Mouse (Mus musculus) E14TG2a.4 (cell line): ENCODE measurements around the gene Gm12216.

ENCODE experiments used
- H3K27me3 ChIP-seq: 2 replicates; pipeline ENCODE4 v1.6.1; 2014; ENCODE audit warnings: low read length, control low read depth; ENCODE audit not compliant: insufficient read depth
- H3K36me3 ChIP-seq: 2 replicates; pipeline ENCODE4 v1.6.1; 2014; ENCODE audit warnings: low read length, control low read depth; ENCODE audit not compliant: insufficient read depth
- H3K4me1 ChIP-seq: replicated peaks from 2 replicates; pipeline ENCODE4 v1.6.1; 2014; ENCODE audit warnings: low read depth, low read length, control low read depth
- H3K4me3 ChIP-seq: replicated peaks from 2 replicates; pipeline ENCODE4 v1.5.1; 2014; ENCODE audit warnings: mild to moderate bottlenecking, low read length
- H3K9me3 ChIP-seq: 2 replicates; pipeline ENCODE4 v1.6.1; 2014; ENCODE audit warnings: low read length, control low read depth
- CTCF ChIP-seq: conservative IDR thresholded peaks from 2 replicates; pipeline ENCODE4 v1.5.1; 2014; ENCODE audit warnings: low read length
- NANOG ChIP-seq: IDR thresholded peaks from 2 replicates; pipeline ENCODE4 v1.6.1; 2014; ENCODE audit warnings: borderline replicate concordance, low read length, mixed read lengths
- POU5F1 ChIP-seq: IDR thresholded peaks from 2 replicates; pipeline ENCODE4 v1.6.1; 2014; ENCODE audit warnings: low read length, borderline replicate concordance

The Gm12216 gene

GRCm38 (mm10) chr11:53858058-53858760 lies 847 bp downstream of the Gm12216 start:
- Histone ChIP-seq H3K9me3 (no peaks in the 10 kb centered on the region), H3K4me1 (peaks cover 7% of the 10 kb centered on the region), H3K27me3 (peaks cover 24% of the 10 kb centered on the region), H3K36me3 (no peaks in the 10 kb centered on the region), H3K4me3 (0 out of 2 replicates have a peak overlapping the region, but pooled peaks have one; percentile 76)
- TF ChIP-seq CTCF (no peak), POU5F1 (no peak), NANOG (no peak)

- H3K4me1 ChIP-seq = peaks cover 30% of the 10 kb centered on the region
- peaks cover 18% of the 10 kb centered on the region for H3K27me3 ChIP-seq
- no peak overlapping the region for H3K4me3 ChIP-seq
- H3K36me3 ChIP-seq = no peaks in the 10 kb centered on the region
- no peaks in the 10 kb centered on the region for H3K9me3 ChIP-seq
- TF ChIP-seq POU5F1 (no peak), NANOG (no peak), CTCF (no peak)
These were observed 5.4 kb downstream of the Gm12216 start for GRCm38 (mm10) chr11:53853665-53854064.

- Histone ChIP-seq H3K27me3 (0 out of 2 replicates have a peak, but pooled peaks cover 5% of the 10 kb centered on the region), H3K9me3 (no peaks in the 10 kb centered on the region), H3K36me3 (no peaks in the 10 kb centered on the region), H3K4me3 (no peak overlapping the region), H3K4me1 (peaks cover 25% of the 10 kb centered on the region)
- TF ChIP-seq NANOG (no peak), POU5F1 (no peak), CTCF (no peak)
These were observed 7.3 kb downstream of the Gm12216 start for GRCm38 (mm10) chr11:53851795-53852194.

- H3K4me1 ChIP-seq = peaks cover 29% of the 10 kb centered on the region
These were observed 9.3 kb downstream of the Gm12216 start for GRCm38 (mm10) chr11:53849588-53850320.

GRCm38 (mm10) chr11:53845680-53846079 lies 13.4 kb downstream of the Gm12216 start:
- TF ChIP-seq NANOG (no peak), CTCF (no peak), POU5F1 (no peak)
- Histone ChIP-seq H3K9me3 (no peaks in the 10 kb centered on the region), H3K4me3 (no peak overlapping the region), H3K36me3 (no peaks in the 10 kb centered on the region), H3K27me3 (0 out of 2 replicates have a peak, but pooled peaks cover 10% of the 10 kb centered on the region), H3K4me1 (peaks cover 30% of the 10 kb centered on the region)

More at GRCm38 (mm10) chr11:53849588-53850320, 9.3 kb downstream of the Gm12216 start:
- Histone ChIP-seq H3K36me3 (no peaks in the 10 kb centered on the region), H3K27me3 (0 out of 2 replicates have a peak, but pooled peaks cover 5% of the 10 kb centered on the region), H3K9me3 (no peaks in the 10 kb centered on the region), H3K4me3 (peak overlapping the region; percentile 29; the same call in 1 of the 2 replicates)
- TF ChIP-seq CTCF = peak; percentile 55
- no peak for TF ChIP-seq POU5F1
- TF ChIP-seq NANOG = no peak

- Histone ChIP-seq H3K9me3 (no peaks in the 10 kb centered on the region), H3K4me1 (peaks cover 34% of the 10 kb centered on the region), H3K4me3 (no peak overlapping the region), H3K27me3 (0 out of 2 replicates have a peak, but pooled peaks cover 12% of the 10 kb centered on the region), H3K36me3 (no peaks in the 10 kb centered on the region)
- TF ChIP-seq CTCF (no peak), POU5F1 (no peak), NANOG (no peak)
These were observed 15.9 kb downstream of the Gm12216 start for GRCm38 (mm10) chr11:53843106-53843505.

GRCm38 (mm10) chr11:53842161-53842581 lies 16.9 kb downstream of the Gm12216 start:
- no peaks in the 10 kb centered on the region for H3K9me3 ChIP-seq
- TF ChIP-seq NANOG (no peak), CTCF (no peak), POU5F1 (no peak)
- H3K4me3 ChIP-seq = no peak overlapping the region
- 0 out of 2 replicates have a peak, but pooled peaks cover 13% of the 10 kb centered on the region for H3K27me3 ChIP-seq
- H3K4me1 ChIP-seq = peaks cover 34% of the 10 kb centered on the region
- no peaks in the 10 kb centered on the region for H3K36me3 ChIP-seq

- Histone ChIP-seq H3K4me1 (peaks cover 34% of the 10 kb centered on the region), H3K36me3 (no peaks in the 10 kb centered on the region), H3K4me3 (no peak overlapping the region), H3K27me3 (0 out of 2 replicates have a peak, but pooled peaks cover 13% of the 10 kb centered on the region), H3K9me3 (no peaks in the 10 kb centered on the region)
- TF ChIP-seq POU5F1 (no peak), NANOG (no peak), CTCF (no peak)
These were observed 17.5 kb downstream of the Gm12216 start for GRCm38 (mm10) chr11:53841514-53841913.
